Mouse (Mus musculus): Measurements from ENCODE around the gene Mtus2.

Gene Mtus2

GRCm38 (mm10) chr5:148354536-148354935, 397.4 kb downstream of the Mtus2 start:
- no peak for DNase-seq

GRCm38 (mm10) chr5:148355822-148356221, 398.7 kb downstream of the Mtus2 start:
- no peak for DNase-seq

GRCm38 (mm10) chr5:148357168-148357567, 400.0 kb downstream of the Mtus2 start:
- DNase-seq: no peak

GRCm38 (mm10) chr5:148359131-148359530, 402.0 kb downstream of the Mtus2 start:
- no peak for DNase-seq

GRCm38 (mm10) chr5:148360922-148361758, 404.0 kb downstream of the Mtus2 start:
- peak; percentile 85 for DNase-seq

GRCm38 (mm10) chr5:148361759-148362010, 404.6 kb downstream of the Mtus2 start:
- no peak for DNase-seq

- DNase-seq: no peak
Observed at GRCm38 (mm10) chr5:148362296-148362695, 405.2 kb downstream of the Mtus2 start.

GRCm38 (mm10) chr5:148363441-148364113, 406.5 kb downstream of the Mtus2 start:
- no peak for DNase-seq
